Mouse (Mus musculus) embryonic facial prominence, embryonic 11.5 days (tissue): Measurements from ENCODE around the gene Evx2. TPM values are rescaled to one million over a fixed set of nuclear protein-coding genes. Genes with fewer than 3 reads are reported as not detected.
A peak's percentile ranks its signal among the peaks of the same experiment; 100 is the strongest.

ENCODE experiments used
- ATAC-seq: fragments of 200-750 bp; cut with Nextera tagmentation; replicated peaks from 2 replicates; pipeline ENCODE4 v1.8.0; 2017; ENCODE audit warnings: low read depth; ENCODE audit not compliant: insufficient number of reproducible peaks, low FRiP score, low TSS enrichment
- DNase-seq: peaks from one replicate; pipeline ENCODE4 v3.0.0-alpha.2; 2015; ENCODE audit warnings: low spot score
- H3K27ac ChIP-seq: fragments of 300-500 bp; sonication (generic); replicated peaks from 2 replicates; pipeline ENCODE4 v1.5.1; 2014; ENCODE audit warnings: mild to moderate bottlenecking, low read depth, low read length, control low read depth
- H3K27me3 ChIP-seq: fragments of 300-500 bp; sonication (generic); 2 replicates; pipeline ENCODE4 v1.6.1; 2014; ENCODE audit warnings: mild to moderate bottlenecking, low read length, moderate library complexity, mixed read lengths; ENCODE audit not compliant: control insufficient read depth, insufficient read depth
- H3K36me3 ChIP-seq: fragments of 300-500 bp; sonication (generic); replicated peaks from 2 replicates; pipeline ENCODE4 v1.6.1; 2014; ENCODE audit warnings: low read depth, mild to moderate bottlenecking, low read length, moderate library complexity, mixed read lengths; ENCODE audit not compliant: control insufficient read depth, insufficient read depth
- H3K4me1 ChIP-seq: fragments of 300-500 bp; sonication (generic); 2 replicates; pipeline ENCODE4 v1.6.1; 2014; ENCODE audit warnings: low read length, mixed read lengths; ENCODE audit not compliant: control insufficient read depth, insufficient read depth
- H3K4me2 ChIP-seq: fragments of 300-500 bp; sonication (generic); 2 replicates; pipeline ENCODE4 v1.6.1; 2014; ENCODE audit warnings: low read depth, mild to moderate bottlenecking, control low read depth, low read length, moderate library complexity
- H3K4me3 ChIP-seq: fragments of 300-500 bp; sonication (generic); 2 replicates; pipeline ENCODE4 v1.5.1; 2014; ENCODE audit warnings: low read depth, low read length, control low read depth
- H3K9ac ChIP-seq: fragments of 300-500 bp; sonication (generic); replicated peaks from 2 replicates; pipeline ENCODE4 v1.6.1; 2014; ENCODE audit warnings: mild to moderate bottlenecking, control low read depth, low read length
- H3K9me3 ChIP-seq: fragments of 300-500 bp; sonication (generic); replicated peaks from 2 replicates; pipeline ENCODE4 v1.6.1; 2016; ENCODE audit warnings: mild to moderate bottlenecking, low read length, inconsistent platforms, mixed read lengths; ENCODE audit not compliant: control insufficient read depth
- WGBS: fragments of 180-500 bp; shearing (Covaris S2); extraction: QIAGEN DNeasy Blood & Tissue Kit; methylation state at CpG from one replicate; pipeline ENCODE4 v1.1.7; 2014; 5-methylcytosine and 5-hydroxymethylcytosine counted together
- polyA plus RNA-seq: library from polyadenylated mRNA; unstranded; fragments of >200 nt; fragmentation: Nextera tagmentation; extraction: Ambion mirVana; gene quantifications from 2 replicates; pipeline ENCODE4 v1.2.1, GENCODE M21; 2014

Gene Evx2
- polyA plus RNA-seq, 1 experiment from 2014 or later, result 0.10 TPM

DNA sequence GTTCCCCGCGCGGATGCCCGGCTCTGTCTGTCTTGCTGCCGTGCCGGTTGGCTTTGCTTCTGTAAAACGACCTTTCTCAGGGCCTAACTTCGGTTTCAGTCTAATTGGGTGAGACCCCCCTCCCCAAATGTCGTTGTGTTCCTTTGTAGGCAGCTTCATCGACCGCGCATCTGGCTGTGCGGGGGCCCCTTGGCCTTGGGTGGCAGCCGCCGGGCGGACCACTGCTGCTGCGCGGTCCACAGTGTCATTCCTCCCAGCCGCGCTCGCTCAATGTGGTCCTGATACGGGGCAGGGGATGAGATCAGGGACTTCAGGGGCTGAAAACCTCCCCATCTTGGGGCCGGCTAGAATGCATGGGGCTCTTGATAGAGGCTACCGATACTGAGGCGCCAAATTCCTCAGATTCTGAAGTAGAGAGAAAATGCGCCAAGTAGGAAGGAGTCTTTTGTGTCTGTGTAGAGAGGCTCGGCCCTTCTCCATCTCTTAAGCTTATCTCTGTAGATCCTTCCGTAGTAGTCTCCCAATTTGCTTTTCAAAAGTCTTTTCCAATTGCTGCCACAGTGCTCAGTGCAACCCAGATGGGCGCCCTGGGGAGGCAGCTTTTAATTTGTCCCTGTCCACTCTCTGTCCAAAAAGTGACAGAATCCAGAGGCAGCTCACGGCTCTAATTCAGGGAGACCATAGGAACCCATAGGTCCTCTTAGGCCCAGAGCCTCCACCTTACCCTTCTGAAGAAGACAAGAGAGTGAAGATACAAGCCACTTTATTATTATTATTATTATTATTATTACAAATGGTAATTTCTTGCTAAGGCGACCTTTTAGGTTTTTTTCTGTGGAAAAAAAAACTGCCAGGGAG lies 28.6 kb upstream of the Evx2 start:
- Histone ChIP-seq H3K36me3 (no peaks in the 10 kb centered on the region), H3K4me3 (no peak overlapping the region), H3K9me3 (no peaks in the 10 kb centered on the region), H3K27me3 (peaks cover 83% of the 10 kb centered on the region), H3K9ac (no peak overlapping the region), H3K27ac (no peak overlapping the region), H3K4me2 (no peak overlapping the region), H3K4me1 (peaks cover 1% of the 10 kb centered on the region; the same call in 1 of the 2 replicates)
- under 1% methylated on average over 31 of the region's 31 CpGs for WGBS
- no peak for DNase-seq
- no peak for ATAC-seq

DNA sequence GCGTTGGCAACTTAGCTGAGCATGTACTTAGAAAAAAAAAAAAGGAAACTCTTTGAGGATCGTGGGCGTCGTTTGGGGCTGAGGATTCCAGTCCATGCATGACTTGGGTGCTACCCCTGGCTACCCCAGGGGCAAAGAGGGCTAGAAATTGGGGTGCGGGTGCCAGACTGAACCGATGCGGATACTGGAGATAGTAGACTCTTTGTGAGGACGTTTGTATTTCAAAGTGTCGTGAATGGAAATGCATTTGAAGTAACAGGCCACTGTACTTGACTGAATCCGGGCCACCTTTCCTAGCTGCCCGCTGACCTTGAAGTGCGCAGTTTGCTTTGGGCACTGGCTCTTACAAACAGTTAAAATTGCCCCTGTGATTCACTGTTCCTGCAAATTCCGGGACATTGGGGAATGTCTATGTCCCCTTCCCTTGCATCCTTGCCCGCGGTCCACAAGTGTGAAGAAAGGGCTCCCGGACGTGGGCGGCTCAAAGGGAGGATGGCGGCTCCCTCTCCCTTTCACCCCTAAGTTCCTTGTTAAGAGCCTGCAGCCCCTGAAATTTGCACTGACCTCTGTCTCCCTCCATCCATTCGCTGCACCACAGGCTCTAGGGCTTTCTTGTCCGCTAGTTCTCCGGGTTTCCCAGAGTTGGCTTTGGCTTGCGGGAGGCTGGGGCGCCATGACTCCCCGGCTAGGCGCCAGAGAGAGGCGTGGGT lies 27.8 kb upstream of the Evx2 start:
- DNase-seq (no peak), ATAC-seq (no peak)
- Histone ChIP-seq H3K9ac (no peak overlapping the region), H3K4me2 (no peak overlapping the region), H3K36me3 (no peaks in the 10 kb centered on the region), H3K9me3 (no peaks in the 10 kb centered on the region), H3K4me3 (no peak overlapping the region), H3K27me3 (peaks cover 83% of the 10 kb centered on the region), H3K4me1 (peaks cover 2% of the 10 kb centered on the region; the same call in 1 of the 2 replicates), H3K27ac (no peak overlapping the region)
- WGBS, result under 1% methylated on average over 27 of the region's 27 CpGs

DNA sequence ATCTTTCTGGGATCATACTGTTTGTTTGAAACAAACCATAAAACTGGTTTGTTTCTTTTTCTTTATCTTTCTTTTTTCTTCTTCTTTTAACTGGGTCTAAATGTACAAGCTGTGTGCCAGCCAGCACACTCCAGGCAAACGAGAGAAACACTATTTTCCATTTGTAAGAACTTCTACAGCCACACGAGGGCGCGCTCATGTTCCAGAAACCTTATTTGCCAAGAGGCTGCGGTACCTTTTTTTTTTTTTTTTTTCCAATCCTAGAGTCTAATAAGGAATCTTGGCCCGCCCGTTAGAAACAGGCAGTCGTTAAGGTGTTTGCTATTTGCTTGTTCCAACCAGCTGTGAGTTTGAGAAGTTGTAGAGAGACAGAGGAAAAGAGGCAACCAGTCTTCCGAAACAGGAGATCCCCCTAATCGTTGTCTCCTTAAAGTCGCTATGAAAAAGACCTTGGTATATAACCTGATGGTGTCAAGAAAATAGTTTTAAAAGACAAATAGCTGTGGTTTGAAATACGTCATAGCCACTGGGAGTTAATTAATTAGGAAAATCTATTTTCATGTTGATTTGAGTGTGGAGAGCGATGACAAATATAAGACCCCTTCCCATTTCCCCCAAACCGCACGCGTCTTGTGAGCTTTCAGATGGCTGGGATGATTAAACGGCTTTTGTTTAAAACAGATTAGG lies 27.1 kb upstream of the Evx2 start:
- peak; percentile 92 for DNase-seq
- Histone ChIP-seq H3K4me2 (no peak overlapping the region), H3K4me1 (peaks cover 4% of the 10 kb centered on the region; the same call in 1 of the 2 replicates), H3K36me3 (no peaks in the 10 kb centered on the region), H3K9me3 (no peaks in the 10 kb centered on the region), H3K27me3 (peaks cover 83% of the 10 kb centered on the region), H3K4me3 (no peak overlapping the region), H3K27ac (no peak overlapping the region), H3K9ac (no peak overlapping the region)
- WGBS, result 4% methylated on average over 17 of the region's 17 CpGs
- ATAC-seq, result no peak

DNA sequence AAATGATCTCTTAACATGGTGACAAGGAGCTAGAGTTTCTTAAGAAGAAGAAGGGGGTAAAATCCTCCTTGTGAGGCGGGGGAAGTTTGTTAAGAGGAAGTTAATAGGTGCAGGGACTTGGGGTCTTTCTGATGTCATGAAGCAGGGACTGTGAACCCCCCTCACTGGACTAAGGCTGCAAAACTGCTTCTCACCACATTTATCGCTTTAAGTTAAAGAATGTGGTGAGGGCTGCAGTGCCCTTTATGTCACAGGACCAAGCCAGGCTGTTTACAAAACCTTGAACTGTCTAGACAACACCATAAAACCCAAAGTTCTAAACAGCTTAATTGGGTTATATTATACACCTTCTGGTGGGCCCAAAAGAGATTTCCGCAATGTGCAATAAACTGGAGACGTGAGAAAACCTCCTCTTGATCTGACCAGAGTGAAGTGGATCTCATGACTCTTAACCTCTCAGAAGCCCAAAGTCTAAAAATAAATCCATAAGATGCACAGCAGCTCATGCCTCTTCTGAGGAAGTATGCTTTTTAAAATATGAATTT lies 25.8 kb upstream of the Evx2 start:
- no peak for ATAC-seq
- no peak overlapping the region for H3K9ac ChIP-seq
- WGBS, result 9% methylated on average over 4 of the region's 4 CpGs
- H3K36me3 ChIP-seq, result no peaks in the 10 kb centered on the region
- no peak for DNase-seq
- no peaks in the 10 kb centered on the region for H3K9me3 ChIP-seq
- H3K4me2 ChIP-seq, result no peak overlapping the region
- H3K27ac ChIP-seq, result no peak overlapping the region
- peaks cover 4% of the 10 kb centered on the region; the same call in 1 of the 2 replicates for H3K4me1 ChIP-seq
- peaks cover 89% of the 10 kb centered on the region for H3K27me3 ChIP-seq
- no peak overlapping the region for H3K4me3 ChIP-seq

DNA sequence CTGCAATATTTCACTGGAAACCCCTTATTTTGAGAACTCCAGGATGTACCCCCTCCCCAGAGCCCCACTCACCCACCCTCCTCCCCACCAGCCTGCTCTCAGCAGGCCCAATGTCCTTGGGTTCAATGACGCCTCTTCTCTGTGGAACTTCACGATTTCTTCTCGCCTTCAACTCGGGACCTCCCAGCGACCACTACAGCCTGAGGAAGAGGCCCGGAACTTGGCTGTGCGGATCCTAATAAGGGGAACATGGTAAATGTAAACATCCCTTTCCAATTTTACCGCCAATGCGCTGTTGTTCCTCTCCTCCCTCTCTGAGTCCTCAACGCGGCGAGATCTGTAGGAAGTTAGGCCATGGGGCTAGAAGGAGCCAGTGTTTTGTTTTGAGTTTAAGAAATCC lies 24.7 kb upstream of the Evx2 start:
- Histone ChIP-seq H3K4me3 (no peak overlapping the region), H3K9me3 (no peaks in the 10 kb centered on the region), H3K4me1 (peaks cover 4% of the 10 kb centered on the region; the same call in 1 of the 2 replicates), H3K9ac (no peak overlapping the region), H3K27ac (no peak overlapping the region), H3K4me2 (no peak overlapping the region), H3K36me3 (no peaks in the 10 kb centered on the region), H3K27me3 (peaks cover 91% of the 10 kb centered on the region)
- 1% methylated on average over 12 of the region's 12 CpGs for WGBS
- ATAC-seq (no peak), DNase-seq (no peak)

DNA sequence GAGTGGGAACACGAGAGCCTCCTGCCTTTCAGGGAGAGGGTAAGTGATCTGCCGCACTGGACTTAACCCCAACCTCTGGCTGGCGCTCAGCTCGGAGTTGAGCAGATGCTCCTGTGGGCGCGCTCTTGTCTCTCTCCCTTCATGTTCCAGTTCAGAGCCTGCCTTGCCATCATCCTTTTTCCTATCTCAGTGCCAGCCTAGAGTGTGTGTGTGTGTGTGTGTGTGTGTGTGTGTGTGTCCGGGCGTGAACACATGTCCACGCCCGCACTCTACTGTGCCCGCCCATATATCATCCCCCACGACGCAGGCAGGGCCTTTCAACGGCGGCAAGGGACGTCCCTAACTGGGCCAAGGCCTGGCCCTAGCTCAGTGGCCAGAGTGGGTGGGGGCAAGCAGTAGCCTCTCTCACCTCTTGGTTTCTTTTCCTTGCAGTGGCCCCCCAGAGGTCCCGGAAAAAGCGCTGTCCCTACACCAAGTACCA lies 24.2 kb upstream of the Evx2 start:
- Histone ChIP-seq H3K4me1 (peaks cover 4% of the 10 kb centered on the region; the same call in 1 of the 2 replicates), H3K36me3 (no peaks in the 10 kb centered on the region), H3K9me3 (no peaks in the 10 kb centered on the region), H3K27ac (no peak overlapping the region), H3K9ac (no peak overlapping the region), H3K27me3 (peaks cover 90% of the 10 kb centered on the region), H3K4me3 (no peak overlapping the region), H3K4me2 (no peak overlapping the region)
- no peak for DNase-seq
- no peak for ATAC-seq
- 0% methylated on average over 16 of the region's 18 CpGs for WGBS

DNA sequence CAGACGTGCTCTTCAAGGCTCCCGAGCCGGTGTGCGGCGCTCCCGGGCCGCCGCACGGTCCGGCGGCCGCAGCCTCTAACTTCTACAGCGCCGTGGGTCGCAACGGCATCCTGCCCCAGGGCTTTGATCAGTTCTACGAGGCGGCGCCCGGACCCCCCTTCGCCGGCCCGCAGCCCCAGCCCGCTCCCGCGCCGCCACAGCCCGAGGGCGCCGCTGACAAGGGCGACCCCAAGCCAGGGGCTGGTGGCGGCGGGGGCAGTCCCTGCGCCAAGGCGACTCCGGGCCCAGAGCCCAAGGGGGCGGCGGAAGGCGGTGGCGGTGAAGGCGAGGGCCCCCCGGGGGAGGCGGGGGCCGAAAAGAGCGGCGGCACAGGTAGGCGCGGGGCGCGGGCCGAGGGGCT lies 23.4 kb upstream of the Evx2 start:
- H3K4me3 ChIP-seq, result no peak overlapping the region
- H3K36me3 ChIP-seq, result no peaks in the 10 kb centered on the region
- peaks cover 4% of the 10 kb centered on the region; the same call in 1 of the 2 replicates for H3K4me1 ChIP-seq
- DNase-seq, result no peak
- H3K9me3 ChIP-seq, result no peaks in the 10 kb centered on the region
- H3K27me3 ChIP-seq, result peaks cover 91% of the 10 kb centered on the region
- no peak overlapping the region for H3K4me2 ChIP-seq
- ATAC-seq, result no peak
- H3K27ac ChIP-seq, result no peak overlapping the region
- H3K9ac ChIP-seq, result no peak overlapping the region
- 3% methylated on average over 41 of the region's 51 CpGs for WGBS
